Mouse (Mus musculus) spleen, adult 2 months (tissue): ENCODE results near the gene Car6.

Source experiments
- CTCF ChIP-seq: fragments of 200-500 bp; IDR thresholded peaks from 2 replicates; pipeline ENCODE4 v1.5.1; 2011; ENCODE audit warnings: mild to moderate bottlenecking, inconsistent platforms; ENCODE audit not compliant: insufficient read depth, insufficient read length, insufficient replicate concordance; ENCODE audit errors: extremely low read depth
- POLR2A ChIP-seq: fragments of 200-500 bp; IDR thresholded peaks from 2 replicates; pipeline ENCODE4 v1.6.1; 2011; ENCODE audit warnings: low read depth, low read length, inconsistent platforms

DNA sequence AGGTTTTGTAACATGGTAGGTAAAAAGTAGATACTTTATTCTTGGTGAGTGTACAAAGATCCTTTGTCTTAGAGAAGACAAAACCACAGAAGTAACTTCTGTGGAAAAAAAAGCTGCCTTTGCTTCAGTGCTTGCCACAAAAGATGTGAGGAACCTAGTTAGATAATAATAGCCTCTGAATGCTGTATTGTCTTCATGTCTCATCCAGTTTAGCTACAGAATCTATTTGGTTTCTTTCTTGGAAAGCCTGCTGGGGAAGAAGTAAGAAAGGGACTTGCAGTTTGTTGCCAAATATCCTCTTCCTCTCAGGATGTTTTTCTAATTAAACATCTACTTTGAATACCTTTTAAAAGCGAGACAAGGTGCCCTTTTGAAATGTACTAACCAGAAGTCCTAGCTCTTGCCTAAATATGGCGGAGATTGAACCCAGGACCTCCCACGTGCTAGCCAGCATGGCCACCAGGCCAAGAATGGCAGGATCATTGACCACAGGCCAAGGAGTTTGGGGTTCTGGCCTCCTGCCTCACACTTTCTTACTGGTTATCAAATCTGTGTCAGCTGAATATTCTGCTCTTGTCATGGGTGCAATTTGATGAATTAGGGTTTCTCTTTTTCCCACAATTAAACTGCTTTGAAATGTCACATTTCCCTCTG is 37.4 kb upstream of the Car6 start:
- TF ChIP-seq POLR2A (no peak), CTCF (no peak)
